Mouse (Mus musculus) ES-E14 (cell line): ENCODE results near the gene Slc2a5. TPM values are rescaled to one million over a fixed set of nuclear protein-coding genes. Genes with fewer than 3 reads are reported as not detected.

Source experiments
- DNase-seq: peaks from one replicate; pipeline ENCODE4 v3.0.0-alpha.2; 2013; ENCODE audit warnings: low read depth, low spot score
- H3K27ac ChIP-seq: 2 replicates; pipeline ENCODE4 v1.5.1; 2012; ENCODE audit warnings: low read depth, mild to moderate bottlenecking, low read length, moderate library complexity, mixed read lengths; ENCODE audit not compliant: poor library complexity, insufficient read depth, severe bottlenecking
- H3K36me3 ChIP-seq: 2 replicates; pipeline ENCODE4 v1.6.1; 2012; ENCODE audit warnings: mild to moderate bottlenecking, low read length, moderate library complexity, mixed read lengths; ENCODE audit not compliant: control insufficient read depth, poor library complexity, insufficient read depth, severe bottlenecking
- H3K4me1 ChIP-seq, 2 experiments: fragments of 150-350 bp in 1 of 2; sonication (generic) in 1 of 2; 2 replicates each; pipeline ENCODE4 v1.6.1; 2012; ENCODE audit warnings: low read length in 2 of 2, mild to moderate bottlenecking in 1 of 2, mixed read lengths in 1 of 2; ENCODE audit not compliant: control insufficient read depth in 2 of 2, insufficient read depth in 2 of 2, poor library complexity in 1 of 2
- H3K4me3 ChIP-seq, 2 experiments: fragments of 150-350 bp in 1 of 2; sonication (generic) in 1 of 2; 2 replicates each; pipeline ENCODE4 v1.5.1; 2012; ENCODE audit warnings: low read length in 2 of 2, low read depth in 1 of 2, mild to moderate bottlenecking in 1 of 2, mixed read lengths in 1 of 2; ENCODE audit not compliant: insufficient read depth in 1 of 2, poor library complexity in 1 of 2, severe bottlenecking in 1 of 2
- H3K9ac ChIP-seq: 2 replicates; pipeline ENCODE4 v1.6.1; 2012; ENCODE audit warnings: low read depth, mild to moderate bottlenecking, low read length, mixed read lengths; ENCODE audit not compliant: poor library complexity, insufficient read depth, severe bottlenecking
- H3K9me3 ChIP-seq: fragments of 150-350 bp; sonication (generic); 2 replicates; pipeline ENCODE4 v1.6.1; 2012; ENCODE audit warnings: low read depth, mild to moderate bottlenecking, low read length; ENCODE audit not compliant: control insufficient read depth, insufficient read depth
- CHD2 ChIP-seq: IDR thresholded peaks from 2 replicates; pipeline ENCODE4 v1.6.1; 2014; ENCODE audit warnings: mild to moderate bottlenecking, low read depth, low read length, inconsistent platforms
- HCFC1 ChIP-seq: IDR thresholded peaks from 2 replicates; pipeline ENCODE4 v1.6.1; 2012; ENCODE audit warnings: low read length, inconsistent platforms, borderline replicate concordance; ENCODE audit not compliant: insufficient read depth
- MAFK ChIP-seq: IDR thresholded peaks from 2 replicates; pipeline ENCODE4 v1.6.1; 2014; ENCODE audit warnings: mild to moderate bottlenecking, low read depth, low read length, inconsistent platforms; ENCODE audit not compliant: insufficient read depth
- ZC3H11A ChIP-seq: IDR thresholded peaks from 2 replicates; pipeline ENCODE4 v1.6.1; 2012; ENCODE audit warnings: low read depth, mild to moderate bottlenecking, inconsistent platforms, low read length, borderline replicate concordance
- ZNF384 ChIP-seq: IDR thresholded peaks from 2 replicates; pipeline ENCODE4 v1.6.1; 2012; ENCODE audit warnings: low read depth, low read length, inconsistent platforms
- in situ Hi-C, 2 experiments: fragments of 600-800 bp; cut with MboI; formaldehyde crosslinking; loops; one replicate each; pipeline ENCODE4 v1.15.1; 2025; ENCODE audit warnings: low sequenced_read_pairs in 2 of 2, inconsistent platforms in 1 of 2; ENCODE audit not compliant: unreplicated experiment in 2 of 2
- total RNA-seq: library from RNA; depleted of rRNA; stranded (reverse); fragments of 300-350 nt; gene quantifications from 2 replicates; pipeline ENCODE4 v1.2.3, GENCODE M21; 2012

Gene Slc2a5
- total RNA-seq, 1 experiment: 3.2 TPM

- in situ Hi-C loops: no loop called here
- Histone ChIP-seq H3K27ac (no peak overlapping the region), H3K4me1 (peaks cover 0 to 3% of the 10 kb centered on the region in 2 experiments; a peak in 1 of 4 replicates), H3K9ac (no peak overlapping the region), H3K9me3 (no peaks in the 10 kb centered on the region), H3K4me3 (no peak overlapping the region), H3K36me3 (no peaks in the 10 kb centered on the region)
- no peak for DNase-seq
- TF ChIP-seq HCFC1 (no peak), ZNF384 (no peak), ZC3H11A (no peak), CHD2 (no peak), MAFK (no peak)
Measured at GRCm38 (mm10) chr4:150076147-150076546, 42.9 kb upstream of the Slc2a5 start.

- Histone ChIP-seq H3K9me3 (no peaks in the 10 kb centered on the region), H3K4me1 (peaks cover 0 to 3% of the 10 kb centered on the region in 2 experiments; a peak in 1 of 4 replicates), H3K9ac (no peak overlapping the region), H3K36me3 (no peaks in the 10 kb centered on the region), H3K27ac (no peak overlapping the region), H3K4me3 (no peak overlapping the region)
- TF ChIP-seq MAFK (no peak), CHD2 (no peak), ZNF384 (no peak), ZC3H11A (no peak), HCFC1 (no peak)
- DNase-seq: no peak
- in situ Hi-C loops: no loop called here
Measured at GRCm38 (mm10) chr4:150078646-150079045, 40.4 kb upstream of the Slc2a5 start.

DNA sequence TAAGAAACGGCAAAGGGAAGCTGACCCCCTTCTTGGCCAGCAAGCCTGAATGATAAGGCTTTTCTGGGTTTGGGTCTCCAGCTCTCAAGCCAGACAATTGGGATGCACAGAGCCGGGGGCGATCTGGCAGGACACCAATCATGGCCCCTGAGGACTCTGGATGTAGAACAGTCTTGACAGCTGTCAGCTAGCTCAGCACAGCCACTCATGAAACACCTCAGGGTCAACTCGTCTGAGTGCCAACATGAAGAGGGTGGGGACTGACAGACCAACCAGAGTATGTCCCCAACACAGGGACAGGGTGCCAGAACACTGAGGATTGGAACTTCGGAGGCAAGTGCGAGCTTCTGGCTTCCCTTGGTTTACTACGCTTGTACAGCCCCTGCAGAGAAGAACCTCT is 39.8 kb upstream of the Slc2a5 start:
- no peak for DNase-seq
- H3K4me3 ChIP-seq: no peak overlapping the region
- H3K9ac ChIP-seq: no peak overlapping the region
- H3K9me3 ChIP-seq: no peaks in the 10 kb centered on the region
- TF ChIP-seq CHD2 (no peak), ZNF384 (no peak), HCFC1 (no peak), MAFK (no peak), ZC3H11A (no peak)
- H3K4me1 ChIP-seq: peaks cover 0 to 3% of the 10 kb centered on the region in 2 experiments; a peak in 1 of 4 replicates
- in situ Hi-C loops: no loop called here
- H3K27ac ChIP-seq: no peak overlapping the region
- H3K36me3 ChIP-seq: no peaks in the 10 kb centered on the region

GRCm38 (mm10) chr4:150080330-150080967 is 38.6 kb upstream of the Slc2a5 start:
- no peak overlapping the region for H3K9ac ChIP-seq
- H3K4me3 ChIP-seq: no peak overlapping the region
- peaks cover 0 to 3% of the 10 kb centered on the region in 2 experiments; a peak in 1 of 4 replicates for H3K4me1 ChIP-seq
- in situ Hi-C loops: no loop called here
- DNase-seq: no peak
- no peaks in the 10 kb centered on the region for H3K36me3 ChIP-seq
- H3K27ac ChIP-seq: no peak overlapping the region
- H3K9me3 ChIP-seq: no peaks in the 10 kb centered on the region
- TF ChIP-seq HCFC1 (no peak), ZC3H11A (no peak), ZNF384 (no peak), MAFK (no peak), CHD2 (no peak)

GRCm38 (mm10) chr4:150085366-150085765 is 33.7 kb upstream of the Slc2a5 start:
- Histone ChIP-seq H3K4me1 (peaks cover 0 to 2% of the 10 kb centered on the region in 2 experiments; a peak in 1 of 4 replicates), H3K4me3 (no peak overlapping the region), H3K9me3 (no peaks in the 10 kb centered on the region), H3K9ac (no peak overlapping the region), H3K36me3 (no peaks in the 10 kb centered on the region), H3K27ac (no peak overlapping the region)
- in situ Hi-C loops: no loop called here
- peak; percentile 70 for DNase-seq
- TF ChIP-seq HCFC1: no peak
- no peak for TF ChIP-seq ZC3H11A
- TF ChIP-seq ZNF384: no peak
